In the genomic region with DNA sequence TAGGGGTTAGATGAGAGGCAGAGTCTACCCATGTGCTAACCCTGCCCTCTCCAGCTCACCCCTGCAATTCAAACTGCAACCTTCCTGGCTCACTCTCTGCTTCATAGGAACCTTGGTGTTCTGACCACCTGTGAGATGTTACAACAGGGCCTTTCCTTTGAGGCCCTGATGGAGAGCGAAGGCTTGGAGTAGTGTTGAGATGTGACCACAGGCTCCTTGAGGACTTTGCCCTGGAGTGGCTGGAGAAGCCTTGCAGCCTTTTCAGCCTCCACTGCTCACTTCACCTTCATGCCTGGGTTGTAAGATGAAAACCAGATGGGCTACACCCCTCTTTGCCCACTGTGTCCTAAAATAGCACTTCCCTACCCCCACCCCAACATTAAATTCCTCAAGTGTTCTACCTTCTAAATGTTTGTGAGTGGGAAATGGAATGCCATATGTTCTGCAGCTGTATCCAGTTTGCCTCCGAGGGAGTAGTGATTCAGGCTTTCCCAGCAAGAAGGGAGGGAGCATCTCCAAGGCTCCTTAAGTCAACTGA, we compare ENCODE assay signal across 10 mouse cellular contexts. TPM values are rescaled to one million over a fixed set of nuclear protein-coding genes. Genes with fewer than 3 reads are reported as not detected.
DNase-seq lines count a peak whose midpoint lies in the region; ATAC-seq and TF ChIP-seq lines count a peak whose summit lies in the region.
"Had no signal": no experiment of that assay in that cellular context is flagged by ENCODE, and none has a peak within 500 bp of the region (broad histone marks: within the 10 kb centered on the region; RNA-seq: fewer than 3 reads in every experiment).

No protein-coding gene starts in this region.

- no peaks in the 10 kb centered on the region for H3K36me3 ChIP-seq in hindbrain, embryonic 12.5 days
- no peaks in the 10 kb centered on the region for H3K36me3 ChIP-seq in hindbrain, postnatal 0 days (ENCODE audit: insufficient read depth, low read length)
- H3K36me3 ChIP-seq in limb, embryonic 13.5 days: no peaks in the 10 kb centered on the region

- TF ChIP-seq CTCF in hindbrain, postnatal 0 days (IDR thresholded peaks at IDR 0.05; ENCODE audit: low read depth): no peak

- no peak overlapping the region for H3K4me2 ChIP-seq in hindbrain, embryonic 12.5 days (replicated peaks)
- no peak overlapping the region for H3K4me2 ChIP-seq in hindbrain, postnatal 0 days (ENCODE audit: low read depth, low read length)
- H3K4me2 ChIP-seq in limb, embryonic 13.5 days (replicated peaks): peak overlapping the region; percentile 47

- H3K4me3 ChIP-seq in hindbrain, embryonic 12.5 days: no peak overlapping the region
- H3K4me3 ChIP-seq in hindbrain, postnatal 0 days (ENCODE audit: low read length): no peak overlapping the region
- no peak overlapping the region for H3K4me3 ChIP-seq in limb, embryonic 13.5 days

- peak overlapping the region; percentile 48; the same call in 1 of the 2 replicates for H3K27ac ChIP-seq in hindbrain, embryonic 12.5 days
- no peak overlapping the region for H3K27ac ChIP-seq in hindbrain, postnatal 0 days
- H3K27ac ChIP-seq in limb, embryonic 13.5 days: peak overlapping the region; percentile 95

- WGBS in hindbrain, embryonic 12.5 days: 60% methylated on average over 2 of the region's 2 CpGs
- WGBS in hindbrain, postnatal 0 days: 89% methylated on average over 2 of the region's 2 CpGs
- 12% methylated on average over 2 of the region's 2 CpGs for WGBS in limb, embryonic 13.5 days

- H3K27me3 ChIP-seq in hindbrain, embryonic 12.5 days: no peaks in the 10 kb centered on the region
- H3K27me3 ChIP-seq in hindbrain, postnatal 0 days (ENCODE audit: insufficient read depth, low read length): no peaks in the 10 kb centered on the region
- no peaks in the 10 kb centered on the region for H3K27me3 ChIP-seq in limb, embryonic 13.5 days

- DNase-seq in hindbrain, postnatal 0 days (ENCODE audit: low spot score): no peak
- DNase-seq in thymus, postnatal 25 days: peak; percentile 15
- DNase-seq in thymus, postnatal 36 days: no peak
- DNase-seq in ovary, postnatal 14 days (ENCODE audit: low spot score): no peak
- DNase-seq in spleen, postnatal 36 days (ENCODE audit: low spot score in 2 of 2): no peak
- no peak for DNase-seq in layer of hippocampus, adult 11-12 months (ENCODE audit: low spot score)
- DNase-seq: cerebellum, adult 2 months had no signal

- H3K4me1 ChIP-seq in hindbrain, embryonic 12.5 days: peaks cover 19% of the 10 kb centered on the region
- no peaks in the 10 kb centered on the region for H3K4me1 ChIP-seq in hindbrain, postnatal 0 days (ENCODE audit: insufficient read depth, low read length)
- H3K4me1 ChIP-seq in limb, embryonic 13.5 days: peaks cover 78% of the 10 kb centered on the region

- no peak for ATAC-seq in hindbrain, embryonic 12.5 days (ENCODE audit: low FRiP score)
- no peak for ATAC-seq in hindbrain, postnatal 0 days
- ATAC-seq in limb, embryonic 13.5 days (ENCODE audit: low FRiP score, low read depth): peak; percentile 85
- ATAC-seq: inflammation-experienced regulatory T-cells, adult 6 months had no signal

- no peak overlapping the region for H3K9ac ChIP-seq in hindbrain, embryonic 12.5 days
- no peak overlapping the region for H3K9ac ChIP-seq in hindbrain, postnatal 0 days (replicated peaks; ENCODE audit: low read length)
- H3K9ac ChIP-seq in limb, embryonic 13.5 days: 0 out of 2 replicates have a peak overlapping the region, but pooled peaks have one; percentile 1

- no peaks in the 10 kb centered on the region for H3K9me3 ChIP-seq in hindbrain, embryonic 12.5 days (replicated peaks)
- H3K9me3 ChIP-seq in hindbrain, postnatal 0 days (ENCODE audit: low read length): no peaks in the 10 kb centered on the region
- H3K9me3 ChIP-seq in limb, embryonic 13.5 days: no peaks in the 10 kb centered on the region

RNA-seq across cellular contexts. Expression of gene Cyth3, which starts 34.5 kb away (rescaled TPM):
- polyA plus RNA-seq in hindbrain, embryonic 12.5 days (2016; fragmentation: Nextera tagmentation; extraction: Ambion mirVana): 39.8 and 46.1 TPM in 2 replicates
- 43.3 and 43.6 TPM in 2 replicates for total RNA-seq in hindbrain, postnatal 0 days (2014; rRNA removed)
- polyA plus RNA-seq in hindbrain, postnatal 0 days (2015; fragmentation: Nextera tagmentation; extraction: Ambion mirVana): 35.5 and 36.3 TPM in 2 replicates
- polyA plus RNA-seq in limb, embryonic 13.5 days (2015; fragmentation: Nextera tagmentation; extraction: Ambion mirVana): 60.7 and 61.3 TPM in 2 replicates
